Mouse (Mus musculus) C2C12 (cell line): ENCODE results near the gene Capn8. TPM values are rescaled to one million over a fixed set of nuclear protein-coding genes. Genes with fewer than 3 reads are reported as not detected.

Source experiments
- H3K27me3 ChIP-seq: one replicate; pipeline ENCODE4 v1.6.1; 2011; ENCODE audit not compliant: control insufficient read depth, insufficient read depth, insufficient read length
- H3K36me3 ChIP-seq: one replicate; pipeline ENCODE4 v1.6.1; 2011; ENCODE audit not compliant: control insufficient read depth, insufficient read depth
- H3K4me3 ChIP-seq: one replicate; pipeline ENCODE4 v1.5.1; 2011; ENCODE audit warnings: mild to moderate bottlenecking, control low read depth; ENCODE audit not compliant: poor library complexity, insufficient read depth, severe bottlenecking
- H3K79me2 ChIP-seq: one replicate; pipeline ENCODE4 v1.6.1; 2011; ENCODE audit not compliant: control insufficient read depth, insufficient read depth
- H3K79me3 ChIP-seq: one replicate; pipeline ENCODE4 v1.6.1; 2011; ENCODE audit warnings: low read depth, control low read depth
- H3ac ChIP-seq: one replicate; pipeline ENCODE3; 2011; ENCODE audit warnings: low read depth; ENCODE audit not compliant: control insufficient read depth, insufficient read length
- CEBPB ChIP-seq: IDR thresholded peaks from one replicate; pipeline ENCODE4 v1.6.1; 2011; ENCODE audit warnings: low read depth, mild to moderate bottlenecking, control low read depth, moderate library complexity
- CTCF ChIP-seq: IDR thresholded peaks from one replicate; pipeline ENCODE4 v1.5.1; 2011; ENCODE audit not compliant: control insufficient read depth, insufficient read depth, insufficient read length
- FOSL1 ChIP-seq: IDR thresholded peaks from one replicate; pipeline ENCODE4 v1.8.0; 2011; ENCODE audit warnings: mild to moderate bottlenecking, low read length; ENCODE audit not compliant: poor library complexity, insufficient read depth, severe bottlenecking
- MAX ChIP-seq: IDR thresholded peaks from one replicate; pipeline ENCODE4 v1.6.1; 2011; ENCODE audit warnings: mild to moderate bottlenecking, control low read depth
- MYOD1 ChIP-seq: IDR thresholded peaks from one replicate; pipeline ENCODE4 v1.6.1; 2011; ENCODE audit warnings: low read depth; ENCODE audit not compliant: control insufficient read depth, insufficient read length
- MYOG ChIP-seq: IDR thresholded peaks from one replicate; pipeline ENCODE4 v1.6.1; 2011; ENCODE audit not compliant: control insufficient read depth, insufficient read length; ENCODE audit errors: extremely low read depth
- USF1 ChIP-seq: IDR thresholded peaks from one replicate; pipeline ENCODE4 v1.6.1; 2011; ENCODE audit warnings: low read depth, mild to moderate bottlenecking, control low read depth, moderate library complexity
- polyA plus RNA-seq: library from polyadenylated mRNA; unstranded; fragments of >200 nt; fragmentation: generic; extraction: Trizol; gene quantifications from one replicate; pipeline ENCODE4 v1.2.1, GENCODE M21; 2012; ENCODE audit warnings: missing spikeins

Gene Capn8
- polyA plus RNA-seq, 1 experiment: not detected

- TF ChIP-seq CTCF (no peak), MYOG (no peak), MAX (no peak), FOSL1 (no peak), USF1 (no peak), CEBPB (no peak), MYOD1 (no peak)
- no peaks in the 10 kb centered on the region for H3K79me2 ChIP-seq
- H3K36me3 ChIP-seq: no peaks in the 10 kb centered on the region
- H3K4me3 ChIP-seq: no peak overlapping the region
- no peaks in the 10 kb centered on the region for H3K79me3 ChIP-seq
- H3ac ChIP-seq: no peak overlapping the region
- H3K27me3 ChIP-seq: peaks cover 24% of the 10 kb centered on the region
Observed at GRCm38 (mm10) chr1:182679169-182679568, 114.4 kb downstream of the Capn8 start.

GRCm38 (mm10) chr1:182679582-182679981 is 114.8 kb downstream of the Capn8 start:
- Histone ChIP-seq H3K79me3 (no peaks in the 10 kb centered on the region), H3K36me3 (no peaks in the 10 kb centered on the region), H3K27me3 (peaks cover 24% of the 10 kb centered on the region), H3K79me2 (no peaks in the 10 kb centered on the region), H3K4me3 (no peak overlapping the region), H3ac (no peak overlapping the region)
- TF ChIP-seq FOSL1: no peak

Other genes with a start within 250 kb of the Capn8 start
- gene Fbxo28, start 223.4 kb upstream of the Capn8 start, polyA plus RNA-seq: 16.9 TPM
- gene Trp53bp2, start 155.8 kb upstream of the Capn8 start, polyA plus RNA-seq: 7.5 TPM
- gene Capn2, start 47.4 kb upstream of the Capn8 start, polyA plus RNA-seq: 171 TPM
- not detected for gene Ccdc185, start 184.2 kb downstream of the Capn8 start, polyA plus RNA-seq
- gene Susd4, start 198.9 kb downstream of the Capn8 start, polyA plus RNA-seq: 0.07 TPM